Mouse (Mus musculus) cerebellum, postnatal 25 days (tissue): ENCODE data around the gene Ackr3.

Experiments
- DNase-seq, 2 experiments: peaks; one replicate each; pipeline ENCODE4 v3.0.0; 2021; ENCODE audit warnings: mixed read lengths in 2 of 2

The Ackr3 gene

DNA sequence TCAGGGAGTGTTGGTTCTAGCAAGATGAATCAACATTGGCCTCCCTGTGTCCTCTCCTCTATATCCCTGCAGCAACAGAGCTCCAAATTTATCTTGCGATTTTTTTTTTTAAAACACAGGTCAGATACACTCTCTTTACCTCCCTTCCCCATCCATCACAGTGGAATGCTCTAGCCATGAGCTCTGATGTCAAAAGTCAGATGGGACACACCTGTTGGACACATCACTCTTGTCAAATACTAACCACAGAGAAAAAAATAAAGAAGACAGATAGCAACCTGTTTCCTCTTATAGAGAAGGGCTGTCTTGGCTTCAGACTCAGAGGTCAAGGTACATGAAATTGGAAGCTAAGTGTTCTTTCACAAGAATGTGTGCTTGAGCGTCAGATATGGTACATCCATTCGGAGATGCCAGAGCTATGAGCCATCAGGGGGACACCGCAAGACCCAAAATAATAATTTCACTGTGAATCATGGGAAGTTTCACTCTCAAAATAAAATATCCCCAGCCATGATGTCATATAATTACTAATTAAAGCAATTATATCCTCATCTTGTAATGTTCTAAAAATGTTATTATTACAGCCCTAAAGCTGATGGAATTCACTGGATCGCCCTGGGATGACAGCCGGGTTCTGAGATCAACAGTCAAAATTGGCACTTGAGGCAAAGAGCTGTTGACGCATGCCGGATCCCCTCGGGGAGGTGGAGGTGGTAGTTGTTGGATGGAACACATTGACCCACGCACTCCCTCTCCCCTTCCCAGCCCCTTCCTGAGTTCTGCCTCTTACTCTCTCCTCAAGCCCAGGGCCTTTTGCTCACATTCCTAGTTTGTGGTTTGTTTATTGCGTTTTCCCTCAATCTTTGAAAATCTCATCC, 57.2 kb downstream of the Ackr3 start:
- no peak for DNase-seq

DNA sequence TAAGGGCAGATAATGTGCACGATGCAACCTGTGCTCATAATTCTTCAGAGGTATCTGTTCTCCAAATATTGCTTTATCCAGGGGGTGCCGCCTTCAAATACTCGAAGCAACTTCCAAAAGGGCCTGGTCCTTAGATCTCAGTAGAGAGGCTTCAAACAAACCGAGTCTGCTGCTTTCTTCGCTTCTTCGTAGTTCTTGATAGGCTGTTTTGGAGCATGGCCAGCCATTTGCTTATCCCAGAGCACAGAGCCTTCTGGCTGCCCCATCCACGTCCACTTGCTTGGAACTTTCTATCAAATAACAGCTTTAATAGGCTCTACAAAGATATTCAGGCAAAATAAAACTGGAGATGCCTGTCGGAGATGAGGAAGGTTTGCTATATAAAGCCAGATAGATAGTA, 58.6 kb downstream of the Ackr3 start:
- DNase-seq, result no peak
